Mouse (Mus musculus): ENCODE results near the gene Sec16b. TPM values are rescaled to one million over a fixed set of nuclear protein-coding genes. Genes with fewer than 3 reads are reported as not detected.

Gene Sec16b
- total and polyA plus RNA-seq, 3 experiments, result 0.76 to 3.2 (median 1.2) TPM

DNA sequence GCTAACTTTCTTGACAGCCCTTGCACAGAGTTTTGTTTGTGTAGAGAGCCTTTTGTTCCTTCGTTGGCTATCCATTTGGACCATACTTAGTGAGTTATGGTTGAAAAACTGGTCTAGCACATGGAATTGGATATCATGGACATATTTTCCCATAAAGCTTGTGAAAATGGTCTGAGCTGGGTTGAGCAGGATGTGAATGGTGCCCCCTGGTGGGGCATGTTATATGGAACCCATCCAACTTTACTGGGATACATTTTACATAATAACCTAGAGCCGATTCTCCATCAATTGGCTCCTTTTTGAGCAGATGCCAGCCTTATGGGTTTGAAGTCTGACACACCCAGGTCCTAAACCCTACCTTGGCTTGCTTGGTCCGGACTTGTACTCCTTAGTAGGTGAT, 41.3 kb upstream of the Sec16b start:
- intact Hi-C loops (cut with DNase I), result loop anchor here (5.0 to 10.0 kb wide), 2 partner anchors 72 to 550 kb away; no protein-coding TSS in a partner anchor
- no peak for TF ChIP-seq EP300 (IDR thresholded peaks at IDR 0.05; ENCODE audit: insufficient read depth, low read depth, low read length)
- peak; percentile 76 for TF ChIP-seq CTCF (IDR thresholded peaks at IDR 0.05)
- TF ChIP-seq POLR2A (IDR thresholded peaks at IDR 0.05; ENCODE audit: insufficient read depth, low read depth, low read length), result no peak
- no peaks in the 10 kb centered on the region for H3K4me1 ChIP-seq (ENCODE audit: control insufficient read depth, insufficient read depth, low read length)
- no peaks in the 10 kb centered on the region for H3K79me2 ChIP-seq (replicated peaks; ENCODE audit: control insufficient read depth, insufficient read depth, low read length)
- no peaks in the 10 kb centered on the region for H3K36me3 ChIP-seq (ENCODE audit: control insufficient read depth, insufficient read depth, low read length)
- 81% methylated on average over 3 of the region's 3 CpGs for WGBS
- no peak overlapping the region for H3K4me3 ChIP-seq
- H3K9ac ChIP-seq (ENCODE audit: low read depth, low read length), result no peak overlapping the region
- peak; percentile 28 to 55 for DNase-seq
- no peak overlapping the region for H3K27ac ChIP-seq
- H3K27me3 ChIP-seq (ENCODE audit: control insufficient read depth, insufficient read depth, low read length), result no peaks in the 10 kb centered on the region

DNA sequence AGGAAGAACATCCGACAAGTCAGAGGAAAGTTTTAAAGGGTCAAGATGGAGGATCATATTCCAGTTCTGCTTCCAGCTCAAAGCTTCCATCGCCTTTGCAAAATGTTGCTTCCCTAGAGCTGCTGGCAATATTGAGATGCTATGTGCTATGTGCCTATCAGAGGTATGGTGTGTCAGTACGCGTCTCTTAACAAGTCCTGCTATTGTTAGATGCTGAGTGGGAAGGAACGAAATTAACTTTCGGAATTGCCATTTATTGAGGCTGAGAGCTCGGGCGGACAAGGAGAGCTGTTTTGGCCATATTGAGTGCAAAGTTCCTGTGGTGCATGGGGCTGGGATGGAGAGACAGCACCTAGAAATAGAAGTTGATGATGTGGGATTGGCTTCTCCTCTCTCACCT, 38.7 kb upstream of the Sec16b start:
- Histone ChIP-seq H3K4me1 (ENCODE audit: control insufficient read depth, insufficient read depth, low read length) (no peaks in the 10 kb centered on the region), H3K9ac (ENCODE audit: low read depth, low read length) (no peak overlapping the region), H3K27me3 (ENCODE audit: control insufficient read depth, insufficient read depth, low read length) (no peaks in the 10 kb centered on the region), H3K27ac (no peak overlapping the region), H3K4me3 (no peak overlapping the region), H3K79me2 (replicated peaks; ENCODE audit: control insufficient read depth, insufficient read depth, low read length) (no peaks in the 10 kb centered on the region), H3K36me3 (ENCODE audit: control insufficient read depth, insufficient read depth, low read length) (no peaks in the 10 kb centered on the region)
- no peak for DNase-seq
- TF ChIP-seq EP300 (IDR thresholded peaks at IDR 0.05; ENCODE audit: insufficient read depth, low read depth, low read length) (no peak), CTCF (IDR thresholded peaks at IDR 0.05) (no peak), POLR2A (IDR thresholded peaks at IDR 0.05; ENCODE audit: insufficient read depth, low read depth, low read length) (no peak)
- 92% methylated on average over 8 of the region's 8 CpGs for WGBS
- intact Hi-C loops (cut with DNase I), result loop anchor here (5.0 to 10.0 kb wide), 2 partner anchors 69 to 553 kb away; no protein-coding TSS in a partner anchor

GRCm38 (mm10) chr1:157470761-157471386, 35.7 kb upstream of the Sec16b start:
- Histone ChIP-seq H3K27ac (no peak overlapping the region), H3K4me1 (ENCODE audit: control insufficient read depth, insufficient read depth, low read length) (no peaks in the 10 kb centered on the region), H3K79me2 (replicated peaks; ENCODE audit: control insufficient read depth, insufficient read depth, low read length) (no peaks in the 10 kb centered on the region), H3K27me3 (ENCODE audit: control insufficient read depth, insufficient read depth, low read length) (no peaks in the 10 kb centered on the region), H3K4me3 (no peak overlapping the region), H3K9ac (ENCODE audit: low read depth, low read length) (no peak overlapping the region), H3K36me3 (ENCODE audit: control insufficient read depth, insufficient read depth, low read length) (no peaks in the 10 kb centered on the region)
- WGBS, result 80% methylated on average over 9 of the region's 9 CpGs
- TF ChIP-seq EP300 (IDR thresholded peaks at IDR 0.05; ENCODE audit: insufficient read depth, low read depth, low read length) (no peak), CTCF (IDR thresholded peaks at IDR 0.05) (no peak), POLR2A (IDR thresholded peaks at IDR 0.05; ENCODE audit: insufficient read depth, low read depth, low read length) (no peak)
- no peak for DNase-seq
- intact Hi-C loops (cut with DNase I), result no loop called here

- H3K4me1 ChIP-seq (ENCODE audit: control insufficient read depth, insufficient read depth, low read length), result no peaks in the 10 kb centered on the region
- no peaks in the 10 kb centered on the region for H3K27me3 ChIP-seq (ENCODE audit: control insufficient read depth, insufficient read depth, low read length)
- DNase-seq, result no peak
- TF ChIP-seq EP300 (IDR thresholded peaks at IDR 0.05; ENCODE audit: insufficient read depth, low read depth, low read length), result no peak
- TF ChIP-seq CTCF (IDR thresholded peaks at IDR 0.05), result no peak
- no peak for TF ChIP-seq POLR2A (IDR thresholded peaks at IDR 0.05; ENCODE audit: insufficient read depth, low read depth, low read length)
- H3K79me2 ChIP-seq (replicated peaks; ENCODE audit: control insufficient read depth, insufficient read depth, low read length), result no peaks in the 10 kb centered on the region
- intact Hi-C loops (cut with DNase I), result no loop called here
- no peak overlapping the region for H3K4me3 ChIP-seq
- no peak overlapping the region for H3K9ac ChIP-seq (ENCODE audit: low read depth, low read length)
- WGBS, result 92% methylated on average over 7 of the region's 7 CpGs
- H3K36me3 ChIP-seq (ENCODE audit: control insufficient read depth, insufficient read depth, low read length), result no peaks in the 10 kb centered on the region
- H3K27ac ChIP-seq, result no peak overlapping the region
Observed at GRCm38 (mm10) chr1:157472716-157473115, 33.8 kb upstream of the Sec16b start.

- H3K79me2 ChIP-seq (replicated peaks; ENCODE audit: control insufficient read depth, insufficient read depth, low read length), result no peaks in the 10 kb centered on the region
- 78% methylated on average over 8 of the region's 8 CpGs for WGBS
Observed at GRCm38 (mm10) chr1:157474865-157475264, 31.7 kb upstream of the Sec16b start.

DNA sequence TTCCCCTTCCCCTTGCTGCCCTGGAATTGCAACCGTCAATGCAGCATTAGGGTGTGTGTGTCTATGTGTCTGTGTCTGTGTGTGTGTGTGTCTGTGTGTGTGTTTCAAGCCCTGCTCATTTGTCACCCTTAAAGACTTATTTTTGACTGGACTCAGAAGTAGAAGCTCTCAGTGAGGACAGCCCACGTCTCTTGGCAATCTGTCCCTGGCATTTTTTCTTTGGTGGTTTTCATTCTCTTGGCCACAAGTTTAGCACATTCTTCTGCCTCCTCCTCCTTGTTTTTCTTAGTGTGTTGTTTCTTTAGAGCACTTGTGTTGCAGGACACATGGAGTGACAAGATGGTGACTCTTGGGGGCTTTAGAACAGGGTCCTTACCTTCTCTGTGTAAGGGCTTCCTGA, 30.3 kb upstream of the Sec16b start:
- Histone ChIP-seq H3K9ac (ENCODE audit: low read depth, low read length) (no peak overlapping the region), H3K27ac (no peak overlapping the region), H3K36me3 (ENCODE audit: control insufficient read depth, insufficient read depth, low read length) (no peaks in the 10 kb centered on the region), H3K4me1 (ENCODE audit: control insufficient read depth, insufficient read depth, low read length) (no peaks in the 10 kb centered on the region), H3K27me3 (ENCODE audit: control insufficient read depth, insufficient read depth, low read length) (no peaks in the 10 kb centered on the region), H3K79me2 (replicated peaks; ENCODE audit: control insufficient read depth, insufficient read depth, low read length) (no peaks in the 10 kb centered on the region), H3K4me3 (no peak overlapping the region)
- intact Hi-C loops (cut with DNase I), result no loop called here
- 71% methylated on average over 2 of the region's 2 CpGs for WGBS
- no peak for DNase-seq
- no peak for TF ChIP-seq EP300 (IDR thresholded peaks at IDR 0.05; ENCODE audit: insufficient read depth, low read depth, low read length)
- no peak for TF ChIP-seq POLR2A (IDR thresholded peaks at IDR 0.05; ENCODE audit: insufficient read depth, low read depth, low read length)
- TF ChIP-seq CTCF (IDR thresholded peaks at IDR 0.05), result no peak

More at GRCm38 (mm10) chr1:157474865-157475264, 31.7 kb upstream of the Sec16b start:
- no peak overlapping the region for H3K9ac ChIP-seq (ENCODE audit: low read depth, low read length)
- intact Hi-C loops (cut with DNase I), result no loop called here
- no peak for TF ChIP-seq EP300 (IDR thresholded peaks at IDR 0.05; ENCODE audit: insufficient read depth, low read depth, low read length)
- no peak for TF ChIP-seq CTCF (IDR thresholded peaks at IDR 0.05)
- no peak for TF ChIP-seq POLR2A (IDR thresholded peaks at IDR 0.05; ENCODE audit: insufficient read depth, low read depth, low read length)
- H3K27me3 ChIP-seq (ENCODE audit: control insufficient read depth, insufficient read depth, low read length), result no peaks in the 10 kb centered on the region
- DNase-seq, result no peak
- H3K36me3 ChIP-seq (ENCODE audit: control insufficient read depth, insufficient read depth, low read length), result no peaks in the 10 kb centered on the region
- no peak overlapping the region for H3K4me3 ChIP-seq
- no peaks in the 10 kb centered on the region for H3K4me1 ChIP-seq (ENCODE audit: control insufficient read depth, insufficient read depth, low read length)
- no peak overlapping the region for H3K27ac ChIP-seq

All from heart, adult 2 months (tissue).